Mouse (Mus musculus): Measurements from ENCODE around the gene Fshb.

Fshb gene

GRCm38 (mm10) chr2:107059556-107059955, at the start of gene Fshb:
Gene Fshb (minus strand): TSS chr2:107059656.
- no peak for DNase-seq (ENCODE audit: low read depth, low spot score)

DNA sequence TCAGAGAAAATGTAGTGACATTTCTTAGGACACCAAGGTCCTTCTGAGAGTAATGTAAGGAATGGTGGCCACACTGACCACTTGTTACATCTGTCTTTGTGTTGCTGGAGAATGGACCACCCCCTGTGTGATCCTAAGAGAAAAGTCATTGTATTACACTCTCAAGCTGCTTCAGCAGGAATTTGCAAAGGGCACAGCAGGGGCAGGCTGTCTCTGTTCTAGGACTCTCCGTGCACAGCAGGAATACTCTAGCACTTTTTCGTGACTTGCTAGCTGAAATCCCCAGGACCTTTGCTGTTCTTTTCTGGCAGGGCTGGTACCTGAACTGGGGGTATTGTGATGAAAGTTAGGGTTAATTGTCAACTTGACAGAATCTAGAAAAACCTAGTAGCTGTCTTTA, 24.8 kb upstream of the Fshb start:
- peak; percentile 20 for DNase-seq (ENCODE audit: low read depth, low spot score)

DNA sequence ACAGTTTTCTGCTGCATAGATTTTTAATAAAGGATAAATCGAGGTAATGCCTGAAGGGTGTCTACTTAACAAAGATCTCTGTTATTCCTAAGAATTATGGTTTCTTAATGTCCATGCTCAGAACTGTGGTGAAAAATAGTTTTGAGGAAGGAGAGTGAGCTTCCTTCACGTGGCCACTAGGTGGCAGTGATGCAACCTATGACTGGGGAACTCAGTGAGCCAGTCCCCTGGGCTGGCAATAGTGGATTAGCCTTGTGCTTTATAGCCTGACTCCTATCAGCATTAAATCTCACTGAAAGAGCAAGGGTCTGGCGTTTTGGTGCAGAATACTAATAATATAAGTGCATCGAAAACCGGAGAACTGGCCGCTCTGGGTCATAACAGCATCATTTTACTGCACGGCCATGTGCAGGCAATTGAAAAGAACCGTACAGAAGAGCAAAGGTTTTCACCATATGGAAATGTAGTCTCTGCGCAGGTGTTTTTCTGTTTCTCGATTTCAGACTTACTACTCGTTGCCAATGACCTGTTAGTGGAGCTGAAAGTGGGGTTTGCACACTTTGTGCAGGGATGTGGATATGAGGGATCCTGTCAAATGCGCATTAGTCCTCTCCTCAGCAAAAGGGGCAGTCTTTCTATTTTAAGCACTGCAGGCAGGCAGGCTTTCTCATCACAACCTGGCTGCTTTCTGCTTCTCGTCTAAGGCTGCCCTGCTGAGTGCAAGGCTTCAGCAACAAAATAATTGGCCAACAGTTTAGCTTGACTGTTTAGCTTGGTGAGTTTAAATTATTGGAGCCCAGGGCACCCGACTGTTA, 23.8 kb upstream of the Fshb start:
- DNase-seq (ENCODE audit: low read depth, low spot score) = peak; percentile 66

GRCm38 (mm10) chr2:107063260-107063659, 3.8 kb upstream of the Fshb start:
- DNase-seq (ENCODE audit: low read depth, low spot score) = no peak

GRCm38 (mm10) chr2:107045955-107046354, 13.5 kb downstream of the Fshb start:
- no peak for DNase-seq (ENCODE audit: low read depth, low spot score)

- no peak for DNase-seq (ENCODE audit: low read depth, low spot score)
Measured at GRCm38 (mm10) chr2:107040816-107041215, 18.6 kb downstream of the Fshb start.

GRCm38 (mm10) chr2:107035980-107036379, 23.5 kb downstream of the Fshb start:
- DNase-seq (ENCODE audit: low read depth, low spot score) = no peak

DNA sequence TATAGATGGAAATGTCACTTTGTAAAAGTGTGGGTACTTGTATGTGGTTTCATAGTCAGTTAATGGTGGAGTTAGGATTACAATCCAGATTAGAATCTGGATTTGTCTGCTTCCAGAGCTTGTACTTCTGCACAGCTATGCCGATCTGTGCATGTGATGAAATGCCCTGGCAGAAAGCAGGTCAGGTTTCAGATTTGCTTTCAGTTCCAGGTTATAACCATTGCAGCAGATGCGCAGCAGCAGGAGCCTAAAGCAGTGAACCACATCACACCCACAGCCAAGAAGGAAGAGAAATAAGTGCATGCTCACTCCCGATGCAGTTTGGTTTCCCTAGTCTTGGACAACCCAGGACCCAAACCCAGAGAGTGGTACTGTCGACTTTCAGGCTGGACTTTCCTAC, 34.8 kb downstream of the Fshb start:
- no peak for DNase-seq (ENCODE audit: low read depth, low spot score)

DNA sequence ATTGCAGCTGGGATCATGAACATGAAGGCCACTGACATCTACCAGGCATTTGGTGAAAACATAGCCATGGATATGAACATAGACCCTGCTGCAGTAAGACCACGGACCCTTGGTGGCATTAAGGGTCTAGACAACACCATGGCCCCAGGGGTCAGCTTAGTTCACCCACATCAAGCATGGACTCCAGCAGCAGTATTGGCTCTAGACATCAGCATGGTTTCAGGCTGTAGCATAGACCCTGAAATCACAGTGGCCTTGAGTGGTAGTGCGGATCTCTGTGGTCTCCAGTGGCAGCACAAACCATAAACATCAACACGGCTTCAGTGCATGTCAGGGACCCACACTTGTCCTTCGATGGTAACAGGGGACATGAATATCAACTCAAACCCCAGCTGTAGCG, 36.7 kb downstream of the Fshb start:
- DNase-seq (ENCODE audit: low read depth, low spot score) = no peak

GRCm38 (mm10) chr2:107019331-107019730, 40.1 kb downstream of the Fshb start:
- DNase-seq (ENCODE audit: low read depth, low spot score) = no peak

DNA sequence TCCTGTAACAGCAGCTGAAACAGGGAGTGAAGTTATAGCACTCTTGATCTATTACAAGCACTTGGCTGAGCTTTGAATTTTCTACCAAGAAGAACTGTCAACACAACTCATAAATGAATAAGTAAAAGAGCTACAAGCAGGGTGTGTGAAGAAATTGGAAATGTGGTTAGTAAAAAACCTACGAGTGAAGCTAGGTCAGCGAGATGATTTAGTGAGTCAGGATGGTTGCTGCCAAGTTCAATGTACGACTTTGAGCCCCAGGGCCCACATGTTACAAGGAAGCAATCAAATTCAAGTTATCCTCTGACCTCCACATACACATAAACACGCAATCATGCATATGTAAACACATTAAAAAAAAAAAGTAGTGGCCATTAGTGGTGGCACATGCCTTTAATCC, 46.3 kb downstream of the Fshb start:
- DNase-seq (ENCODE audit: low read depth, low spot score) = no peak

DNA sequence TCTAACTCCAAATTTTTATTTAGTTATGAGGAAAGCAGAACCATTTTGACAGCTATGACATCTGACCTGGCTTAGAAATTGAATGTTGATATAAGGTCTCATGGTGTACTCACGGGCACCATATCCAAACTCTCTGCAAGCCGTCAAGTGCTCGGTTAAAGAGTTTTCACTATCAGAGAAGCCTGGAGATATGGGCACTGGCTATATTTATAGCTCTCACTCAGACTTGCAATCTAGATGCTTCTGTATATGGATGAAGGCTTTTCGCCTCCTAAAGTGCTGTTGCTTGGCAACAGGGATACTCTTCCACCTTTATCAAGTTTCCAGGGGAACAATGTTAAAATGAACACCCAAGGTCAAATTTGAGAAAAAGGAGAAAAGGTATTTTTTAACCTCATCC, 47.1 kb downstream of the Fshb start:
- DNase-seq (ENCODE audit: low read depth, low spot score) = no peak

DNA sequence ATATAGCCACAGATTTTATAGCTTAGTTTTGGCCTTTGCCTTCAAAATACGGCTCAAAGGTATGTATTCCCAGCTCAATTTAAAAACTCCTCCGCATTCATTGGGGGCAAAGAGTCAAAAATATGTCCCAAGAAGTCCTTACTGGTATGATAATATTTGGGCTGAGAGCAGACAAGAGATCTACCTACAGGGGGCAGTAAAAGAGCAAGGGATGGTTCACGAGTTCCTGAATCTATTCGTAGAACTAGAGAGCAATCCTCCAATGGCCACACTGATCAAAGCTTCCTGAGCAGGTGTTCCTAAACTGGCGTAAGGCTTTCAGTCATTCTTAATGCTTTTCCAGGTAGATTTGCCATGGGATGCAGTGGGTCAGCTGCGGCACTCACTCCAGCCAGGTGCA, 49.3 kb downstream of the Fshb start:
- DNase-seq (ENCODE audit: low read depth, low spot score) = no peak

GRCm38 (mm10) chr2:107006378-107006777, 53.1 kb downstream of the Fshb start:
- DNase-seq (ENCODE audit: low read depth, low spot score) = no peak
